Mouse (Mus musculus): ENCODE data around the gene Dnajc6. TPM values are rescaled to one million over a fixed set of nuclear protein-coding genes. Genes with fewer than 3 reads are reported as not detected.

The Dnajc6 gene
- total RNA-seq, 1 experiment from 2014 or later, result not detected

DNA sequence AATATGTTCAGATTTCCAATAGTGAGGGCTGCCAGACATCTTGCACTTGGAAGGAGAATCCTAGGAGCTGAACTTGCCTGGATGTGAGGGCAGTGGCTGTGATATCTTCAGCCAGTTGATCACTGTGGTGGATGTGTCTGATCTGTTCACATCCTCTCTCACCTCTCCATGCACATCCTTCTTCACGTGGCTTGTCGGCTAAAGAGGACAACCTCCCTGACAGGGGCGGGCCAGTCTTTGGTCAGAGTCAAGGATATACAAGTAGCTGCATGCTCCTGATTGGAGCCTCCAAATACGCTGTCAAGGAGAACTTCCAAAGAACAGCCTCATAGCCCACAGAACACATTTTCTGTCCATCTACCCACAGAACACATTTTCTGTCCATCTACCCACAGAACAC, 58.6 kb downstream of the Dnajc6 start:
- ATAC-seq (ENCODE audit: extremely low read depth, insufficient number of reproducible peaks, low FRiP score, poor library complexity, severe bottlenecking), result no peak

DNA sequence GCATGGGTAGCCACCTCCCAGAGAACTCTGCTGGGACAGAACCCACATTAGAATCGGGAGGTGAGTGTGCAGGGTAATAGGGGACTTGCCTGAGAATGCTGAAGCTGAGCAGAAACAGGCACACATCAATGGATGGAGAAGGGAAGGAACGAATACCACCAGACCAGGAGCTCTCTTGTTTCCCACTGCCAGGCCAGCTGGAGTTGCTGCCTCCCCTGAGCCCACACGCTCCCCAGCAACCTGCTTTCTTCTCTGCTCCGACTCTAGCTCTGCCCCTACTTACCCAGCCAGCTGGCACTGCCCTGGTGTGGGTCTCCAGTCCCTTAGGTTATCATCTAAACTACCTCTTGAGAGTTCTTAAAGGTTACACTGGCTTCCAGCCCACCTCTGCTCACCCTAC, 63.7 kb downstream of the Dnajc6 start:
- no peak for ATAC-seq (ENCODE audit: extremely low read depth, insufficient number of reproducible peaks, low FRiP score, poor library complexity, severe bottlenecking)

DNA sequence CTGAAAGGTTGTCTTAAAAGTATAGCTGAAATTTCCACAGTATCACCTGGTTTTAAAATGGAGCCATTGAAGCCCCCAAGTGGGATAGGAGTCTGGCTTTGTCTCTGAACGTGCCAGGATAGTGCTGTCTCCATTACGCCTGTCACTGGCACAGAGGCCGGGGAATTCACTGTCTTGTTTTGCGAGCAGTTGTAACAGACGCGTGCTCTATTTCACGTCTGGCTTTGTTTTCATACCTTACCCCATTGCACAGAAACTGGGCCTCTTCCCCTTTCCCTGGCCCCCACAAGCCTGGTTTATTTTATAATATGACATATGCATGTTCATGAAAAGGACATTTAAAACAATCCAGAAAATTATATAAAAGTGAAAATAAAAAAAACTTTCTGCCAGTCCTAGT, 66.4 kb downstream of the Dnajc6 start:
- no peak for ATAC-seq (ENCODE audit: extremely low read depth, insufficient number of reproducible peaks, low FRiP score, poor library complexity, severe bottlenecking)

DNA sequence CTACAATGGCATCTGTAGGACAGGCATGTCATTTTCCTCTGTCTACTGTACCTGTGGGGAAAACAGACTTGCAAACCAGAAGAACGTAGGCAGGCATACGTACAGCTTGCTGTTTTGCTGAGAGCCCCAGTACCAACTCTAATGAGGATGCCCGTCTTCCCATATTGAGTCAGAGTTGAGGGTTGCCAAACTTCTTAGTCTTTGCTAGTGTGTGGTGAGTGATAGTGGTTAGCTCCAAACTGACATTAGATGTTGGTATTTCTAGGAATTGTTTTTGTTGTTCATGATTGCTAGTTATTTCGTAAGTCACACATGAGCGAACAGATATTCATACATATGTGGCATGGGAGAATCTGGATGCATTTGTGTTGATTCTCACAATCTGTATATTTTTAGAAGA, 67.2 kb downstream of the Dnajc6 start:
- ATAC-seq (ENCODE audit: extremely low read depth, insufficient number of reproducible peaks, low FRiP score, poor library complexity, severe bottlenecking), result no peak

DNA sequence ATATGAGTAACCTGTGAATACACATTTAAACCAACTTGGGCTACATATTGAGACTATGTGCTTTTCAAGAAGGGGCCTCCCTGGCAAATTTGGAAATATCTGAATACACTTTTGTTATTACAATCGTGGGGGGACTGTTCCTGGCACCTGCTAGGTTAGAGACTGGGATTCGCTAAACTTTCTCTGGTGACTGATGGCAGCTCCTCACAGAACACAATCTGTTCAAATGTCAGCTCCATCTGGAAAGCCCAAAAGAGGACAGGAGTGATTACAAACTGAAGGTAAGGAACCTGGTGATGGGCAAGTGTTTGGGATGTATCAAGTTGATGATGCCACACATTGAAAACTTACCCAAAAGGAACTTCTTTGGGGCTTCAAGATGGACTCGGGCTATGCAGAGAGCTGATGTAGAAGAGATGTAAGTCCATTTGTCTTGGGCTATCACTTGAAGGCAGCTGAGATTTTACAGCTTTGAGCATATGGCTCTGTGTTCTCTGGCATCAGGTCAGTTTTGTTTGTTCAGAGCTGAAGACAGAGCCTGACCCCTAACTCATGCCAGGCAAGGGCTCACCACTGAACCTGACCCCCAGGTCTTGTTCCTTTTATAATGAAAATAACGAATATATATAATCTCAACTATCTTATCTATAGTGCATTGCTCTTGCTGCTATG, 68.4 kb downstream of the Dnajc6 start:
- no peak for ATAC-seq (ENCODE audit: extremely low read depth, insufficient number of reproducible peaks, low FRiP score, poor library complexity, severe bottlenecking)

DNA sequence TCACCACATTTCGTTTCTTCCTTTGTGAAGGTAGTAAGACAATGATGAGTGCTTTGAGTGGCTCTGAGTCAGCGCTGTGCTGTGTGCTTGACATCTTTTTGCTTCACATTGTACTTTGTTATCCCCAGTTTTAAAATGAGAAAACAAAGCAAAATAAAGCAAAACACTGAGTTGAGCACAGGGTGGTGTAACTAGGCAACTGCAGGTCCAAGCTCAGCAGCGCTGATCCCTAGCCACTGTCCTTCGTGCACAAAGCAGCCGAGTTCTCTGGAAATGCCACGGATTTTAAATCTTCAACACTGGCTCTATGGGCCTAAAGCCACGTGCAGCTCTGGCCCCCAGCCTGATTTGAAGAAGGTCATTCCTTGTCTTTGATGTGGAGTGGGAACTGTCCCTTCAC, 72.6 kb downstream of the Dnajc6 start:
- ATAC-seq (ENCODE audit: extremely low read depth, insufficient number of reproducible peaks, low FRiP score, poor library complexity, severe bottlenecking), result no peak

DNA sequence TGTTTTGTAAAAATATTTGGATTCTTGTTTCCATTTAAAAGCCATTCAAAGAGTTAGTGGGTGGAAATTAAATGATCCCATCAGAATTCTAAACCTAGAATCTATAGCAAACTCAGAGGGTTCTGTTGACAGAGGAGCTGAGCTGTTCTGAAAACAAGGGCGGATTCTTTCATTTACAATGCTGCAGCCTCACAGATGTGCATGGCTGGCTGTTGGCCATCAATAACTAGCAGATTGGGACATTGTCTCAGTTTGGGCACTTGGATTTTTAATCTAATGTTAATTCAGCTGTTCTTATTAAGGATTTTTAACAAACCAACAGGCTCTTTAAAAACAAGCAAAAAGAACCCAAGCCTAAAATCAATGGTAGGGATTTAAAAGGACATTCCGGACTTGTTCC, 75.7 kb downstream of the Dnajc6 start:
- ATAC-seq (ENCODE audit: extremely low read depth, insufficient number of reproducible peaks, low FRiP score, poor library complexity, severe bottlenecking), result no peak

DNA sequence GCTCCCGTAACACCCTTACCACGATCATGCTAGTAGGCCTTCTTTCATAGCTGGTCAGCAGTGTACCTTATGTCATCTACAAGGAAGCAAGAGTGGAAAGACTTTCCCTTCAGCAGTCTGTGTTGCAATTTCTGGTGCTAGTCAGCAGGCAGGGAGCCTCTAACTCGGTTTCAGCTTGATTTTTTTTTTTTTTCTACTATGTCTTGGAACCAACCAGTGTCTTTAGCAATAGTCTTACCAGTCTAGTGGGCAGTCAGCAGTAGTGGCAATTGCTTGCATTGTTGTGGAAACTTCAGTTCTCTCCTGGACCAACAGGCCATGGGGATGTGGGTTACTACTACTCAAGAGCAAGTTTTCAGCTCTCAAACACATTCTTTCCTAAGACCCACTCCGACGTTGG, 78.9 kb downstream of the Dnajc6 start:
- no peak for ATAC-seq (ENCODE audit: extremely low read depth, insufficient number of reproducible peaks, low FRiP score, poor library complexity, severe bottlenecking)

DNA sequence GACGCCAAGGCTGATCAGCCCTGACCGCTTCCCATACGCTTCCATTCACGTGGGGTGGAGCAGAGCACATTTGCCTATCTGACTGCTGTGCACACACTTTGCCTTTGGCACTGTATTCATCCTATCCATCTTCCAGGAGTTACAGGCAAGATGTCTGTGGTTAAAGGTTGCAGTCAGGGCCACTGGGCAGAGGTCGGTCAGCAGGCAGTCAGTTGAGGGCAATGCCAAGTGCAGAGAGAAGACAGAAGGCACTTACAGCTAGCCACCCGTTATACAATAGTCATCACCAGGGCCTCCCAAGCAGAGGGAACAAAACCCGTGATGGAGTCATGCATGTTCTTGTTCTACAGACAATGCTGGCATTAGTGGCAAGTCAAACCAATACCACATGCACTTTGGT, 82.3 kb downstream of the Dnajc6 start:
- ATAC-seq (ENCODE audit: extremely low read depth, insufficient number of reproducible peaks, low FRiP score, poor library complexity, severe bottlenecking), result no peak

DNA sequence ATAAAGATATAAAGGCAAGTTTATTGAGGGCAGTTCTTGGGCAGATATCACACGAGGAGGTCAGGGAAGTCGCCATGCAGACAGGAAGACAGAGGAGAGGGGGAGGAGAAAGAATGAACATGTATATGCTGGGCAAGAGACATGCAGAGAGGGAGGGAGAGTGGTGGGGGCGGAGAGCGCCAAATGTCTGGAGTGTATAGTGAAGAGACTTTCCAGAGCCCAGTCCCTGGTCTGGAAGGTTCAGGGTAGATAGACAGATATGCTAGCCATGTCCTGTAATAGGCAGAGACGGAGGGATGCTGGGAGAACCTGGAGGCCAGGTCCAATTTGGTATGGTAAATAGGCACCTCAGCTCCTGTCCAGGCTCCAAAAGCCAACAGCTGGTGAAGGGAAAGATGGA, 83.1 kb downstream of the Dnajc6 start:
- no peak for ATAC-seq (ENCODE audit: extremely low read depth, insufficient number of reproducible peaks, low FRiP score, poor library complexity, severe bottlenecking)

DNA sequence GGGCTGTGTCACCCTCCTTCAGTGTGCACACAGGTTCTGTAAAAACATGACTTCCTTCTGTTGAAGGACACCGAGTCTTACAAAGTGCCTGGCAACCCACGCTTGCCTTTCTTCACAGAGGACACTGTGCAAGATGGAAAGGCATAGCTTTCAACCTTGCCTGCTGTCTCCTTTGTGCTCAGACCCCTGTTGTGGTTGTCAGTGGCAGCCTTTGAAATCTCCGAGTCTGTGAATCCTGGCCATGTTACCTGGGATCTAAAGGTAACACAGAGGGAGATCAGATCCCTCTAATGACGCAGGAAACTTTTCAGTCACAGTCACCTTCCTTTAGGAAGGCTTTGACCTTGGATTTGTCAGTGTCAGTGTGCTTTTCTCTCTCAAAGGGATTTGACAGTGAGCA, 84.7 kb downstream of the Dnajc6 start:
- no peak for ATAC-seq (ENCODE audit: extremely low read depth, insufficient number of reproducible peaks, low FRiP score, poor library complexity, severe bottlenecking)

DNA sequence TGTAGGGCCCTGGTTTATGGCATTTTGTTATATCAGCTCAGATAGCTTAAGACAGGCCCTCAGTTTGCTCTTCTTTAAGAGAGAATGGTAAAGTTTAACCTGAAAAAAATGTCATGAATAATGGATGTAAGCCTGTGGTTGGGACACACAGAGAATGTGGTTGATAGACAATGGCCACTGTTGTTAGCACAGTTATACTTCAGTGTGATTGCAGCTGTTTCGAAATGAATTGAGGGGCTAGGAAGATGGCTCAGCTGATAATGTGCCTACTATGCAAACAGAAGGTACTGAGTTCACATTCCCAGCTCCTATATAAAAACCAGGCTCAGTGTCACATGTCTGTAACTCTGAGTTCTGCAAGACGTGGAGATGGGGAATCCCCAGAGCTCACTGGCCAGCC, 86.4 kb downstream of the Dnajc6 start:
- ATAC-seq (ENCODE audit: extremely low read depth, insufficient number of reproducible peaks, low FRiP score, poor library complexity, severe bottlenecking), result no peak

DNA sequence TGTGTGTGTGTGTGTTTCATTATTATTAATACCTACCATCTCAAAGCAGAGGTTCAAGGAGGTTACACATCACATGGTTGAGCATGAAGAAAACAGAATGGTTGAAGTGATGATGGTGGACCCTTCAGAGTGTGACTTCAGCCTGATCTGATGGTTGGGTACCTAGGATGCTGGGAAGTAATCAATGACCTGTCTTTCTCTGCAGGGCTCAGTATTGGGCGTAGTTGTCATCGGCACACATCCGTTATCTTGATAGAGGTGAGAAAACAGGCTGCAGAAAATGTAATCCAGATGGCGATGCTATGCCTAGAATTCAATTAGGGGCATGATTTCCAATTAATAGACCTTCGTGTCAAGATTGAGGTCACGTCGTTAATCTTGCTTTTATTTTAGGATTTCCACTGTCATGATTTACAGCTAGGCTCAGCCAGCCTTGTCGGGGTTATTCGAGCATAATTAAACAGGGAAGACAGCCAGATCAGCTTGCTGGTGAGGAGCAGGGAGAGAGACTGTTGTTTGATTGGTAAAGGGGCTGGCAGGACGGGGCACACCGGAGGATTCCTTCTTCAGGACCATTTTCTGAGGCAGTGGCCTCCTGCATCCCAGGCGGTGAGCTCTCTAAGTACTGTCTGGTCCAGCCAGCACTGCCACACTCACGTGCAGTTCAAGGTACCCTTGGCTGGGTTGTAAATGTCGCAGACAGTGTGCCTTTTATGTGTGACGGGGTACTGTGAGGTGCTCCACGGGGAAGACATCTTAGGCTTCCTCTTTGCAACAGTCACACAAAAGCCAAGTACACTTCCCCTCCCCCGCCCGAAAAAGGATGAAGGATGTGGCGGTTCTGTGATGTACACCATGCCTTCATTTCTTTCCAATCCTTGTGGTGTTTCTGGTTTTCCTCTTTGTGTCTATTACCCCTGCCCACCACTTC, 88.3 kb downstream of the Dnajc6 start:
- no peak for ATAC-seq (ENCODE audit: extremely low read depth, insufficient number of reproducible peaks, low FRiP score, poor library complexity, severe bottlenecking)

DNA sequence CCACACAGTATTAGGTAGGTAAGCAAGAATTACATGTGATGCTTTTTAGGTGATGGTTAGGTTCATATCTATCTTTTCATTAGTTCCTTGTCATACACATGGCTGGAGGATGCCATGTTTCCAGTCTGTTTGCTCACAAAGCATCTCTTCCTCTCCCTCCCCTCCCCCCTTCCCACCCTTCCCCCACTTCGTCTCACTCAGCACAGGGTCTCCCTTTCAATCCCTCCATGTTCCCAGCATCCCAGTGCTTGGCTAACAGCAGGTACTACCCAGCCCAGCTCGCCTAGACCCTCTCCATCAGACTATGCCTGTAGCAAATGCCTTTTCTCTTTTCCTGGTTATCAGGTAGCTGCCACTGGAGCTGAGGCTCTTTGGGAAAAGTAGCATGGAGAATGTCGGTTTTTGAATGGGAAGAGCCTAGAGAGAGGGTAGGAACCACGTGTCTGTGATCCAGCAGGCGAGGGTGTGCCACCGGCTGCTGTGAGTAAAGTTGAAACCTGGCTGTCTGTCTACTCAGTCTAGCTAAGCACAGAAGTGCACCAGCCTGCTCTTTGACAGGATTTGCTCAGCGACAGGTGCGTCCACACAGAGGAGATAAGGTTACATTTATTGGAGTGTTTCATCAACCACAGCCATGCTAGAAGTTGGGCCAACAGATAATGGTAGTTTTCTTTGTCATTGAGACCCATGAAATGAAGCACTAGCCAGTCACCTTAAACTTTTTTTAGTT, 89.2 kb downstream of the Dnajc6 start:
- no peak for ATAC-seq (ENCODE audit: extremely low read depth, insufficient number of reproducible peaks, low FRiP score, poor library complexity, severe bottlenecking)

DNA sequence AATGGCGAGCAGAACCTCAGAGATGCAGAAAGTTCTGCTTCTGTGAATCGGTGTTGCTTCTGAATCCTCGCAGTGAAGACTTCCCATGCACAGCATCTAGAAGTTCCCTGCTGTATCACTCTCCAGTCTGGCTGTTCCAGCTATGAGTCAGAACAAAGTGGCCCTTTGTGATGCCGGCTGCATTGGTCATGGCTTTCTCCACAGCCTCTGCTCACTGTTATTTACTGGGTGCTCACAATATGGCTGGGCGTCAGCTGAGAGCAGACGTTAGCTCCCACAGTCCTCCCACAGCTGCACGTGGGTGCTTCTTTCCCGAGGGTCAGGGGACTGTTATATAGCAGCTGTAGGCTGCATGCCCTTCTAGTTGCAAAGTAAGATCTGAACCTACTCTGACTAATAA, 92.5 kb downstream of the Dnajc6 start:
- ATAC-seq (ENCODE audit: extremely low read depth, insufficient number of reproducible peaks, low FRiP score, poor library complexity, severe bottlenecking), result no peak

DNA sequence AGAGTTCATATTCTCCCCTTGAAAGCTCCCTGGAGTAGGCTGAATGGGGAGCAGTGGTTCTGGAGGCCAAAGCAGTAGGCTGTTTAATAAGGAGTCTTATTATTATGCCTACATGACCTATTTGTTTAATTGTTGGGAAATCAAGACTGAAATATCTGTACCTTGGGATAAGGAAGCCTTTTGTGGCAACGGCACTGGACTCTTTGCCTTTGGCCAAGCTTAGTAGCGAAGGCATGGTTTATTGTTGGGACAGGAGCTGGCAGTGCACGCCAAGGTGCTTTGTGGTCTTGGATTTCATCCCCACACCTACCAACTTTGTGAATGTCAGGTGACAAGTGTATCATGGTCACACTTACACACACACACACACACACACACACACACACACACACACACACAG, 93.3 kb downstream of the Dnajc6 start:
- ATAC-seq (ENCODE audit: extremely low read depth, insufficient number of reproducible peaks, low FRiP score, poor library complexity, severe bottlenecking), result no peak

DNA sequence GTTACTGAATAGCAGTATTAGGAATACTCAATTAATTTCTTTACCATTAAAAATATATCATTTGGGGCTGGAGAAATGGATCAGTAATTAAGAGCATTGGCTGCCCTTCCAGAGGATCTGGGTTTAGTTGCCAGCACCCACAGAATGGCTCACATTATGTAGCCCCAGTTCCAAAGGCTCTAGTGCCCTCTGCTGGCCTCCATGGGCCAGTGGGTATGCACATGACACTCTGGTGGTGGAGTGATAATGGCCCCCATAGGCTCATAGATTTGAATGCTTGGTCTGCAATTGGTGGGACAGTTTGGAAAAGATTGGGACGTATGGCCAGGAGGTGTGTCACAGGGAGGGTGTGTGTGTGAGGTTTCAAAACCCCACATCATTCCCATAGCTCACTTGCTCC, 95.0 kb downstream of the Dnajc6 start:
- ATAC-seq (ENCODE audit: extremely low read depth, insufficient number of reproducible peaks, low FRiP score, poor library complexity, severe bottlenecking), result no peak

DNA sequence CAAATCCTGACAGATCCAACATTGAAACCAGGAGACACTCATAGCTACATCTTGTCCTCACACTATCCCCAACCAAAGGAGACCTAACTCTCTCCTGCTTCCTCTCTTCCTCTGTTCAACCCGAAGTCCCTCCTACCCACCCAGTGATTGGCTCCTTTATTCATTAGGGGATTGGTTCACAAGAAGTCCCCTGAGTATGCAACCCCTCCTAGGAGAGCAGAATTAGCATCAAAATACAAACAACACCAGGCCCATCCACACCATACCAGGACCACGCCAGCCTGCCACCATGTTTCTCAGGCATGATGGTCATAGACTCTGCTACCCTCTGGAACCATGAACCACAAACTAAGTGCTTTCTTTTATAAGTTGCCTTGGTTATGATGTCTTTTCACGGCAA, 96.0 kb downstream of the Dnajc6 start:
- no peak for ATAC-seq (ENCODE audit: extremely low read depth, insufficient number of reproducible peaks, low FRiP score, poor library complexity, severe bottlenecking)

DNA sequence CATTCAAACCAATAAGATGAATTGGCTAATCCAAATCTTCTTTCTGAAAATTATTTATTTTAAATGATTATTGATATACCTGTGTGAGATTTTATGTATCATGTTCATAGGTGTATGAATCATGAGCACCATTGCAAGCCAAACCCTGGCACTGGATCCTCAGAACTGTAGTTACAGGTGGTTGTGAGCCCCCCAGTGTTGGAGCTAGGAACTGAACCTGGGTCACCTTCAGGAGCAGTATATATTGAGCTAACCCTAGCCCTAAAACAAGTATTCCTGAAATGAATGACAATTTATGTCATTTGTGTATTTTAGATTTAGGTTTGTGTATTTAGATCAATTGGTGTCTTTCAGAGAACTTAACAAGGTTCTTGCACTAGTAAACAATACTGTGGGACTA, 105.3 kb downstream of the Dnajc6 start:
- no peak for ATAC-seq (ENCODE audit: extremely low read depth, insufficient number of reproducible peaks, low FRiP score, poor library complexity, severe bottlenecking)

DNA sequence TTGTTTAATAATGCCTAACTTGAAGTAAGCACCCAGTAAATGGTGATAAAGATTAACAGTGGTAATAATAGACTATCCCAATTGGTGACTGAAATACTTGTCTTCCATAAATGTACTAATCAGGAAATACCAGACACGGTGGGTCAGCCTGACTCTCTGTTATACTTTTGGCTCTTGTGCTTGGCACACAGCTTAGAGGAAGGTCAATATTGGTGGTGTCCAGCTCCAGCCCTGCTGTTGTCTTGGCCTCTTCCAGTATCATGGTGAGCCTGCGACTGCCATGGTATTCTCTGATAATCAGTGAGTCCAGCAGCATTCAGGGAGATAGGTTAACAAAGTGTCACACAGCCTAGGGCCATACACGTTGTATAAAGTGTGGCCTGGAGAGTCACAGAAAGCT, 107.2 kb downstream of the Dnajc6 start:
- no peak for ATAC-seq (ENCODE audit: extremely low read depth, insufficient number of reproducible peaks, low FRiP score, poor library complexity, severe bottlenecking)
